In genomic region chr1:90186173-90186572, GRCm38 (mm10) we compare ENCODE assay signal across 21 mouse cellular contexts. TPM values are rescaled to one million over a fixed set of nuclear protein-coding genes. Genes with fewer than 3 reads are reported as not detected.
A peak's percentile ranks its signal among the peaks of the same experiment; 100 is the strongest.
DNase-seq lines count a peak whose midpoint lies in the region; TF ChIP-seq lines count a peak whose summit lies in the region.
"Had no signal": no experiment of that assay in that cellular context is flagged by ENCODE, and none has a peak within 500 bp of the region (broad histone marks: within the 10 kb centered on the region; RNA-seq: fewer than 3 reads in every experiment).

No protein-coding gene starts in this region.

- H3K36me3 ChIP-seq in myocyte (ENCODE audit: control insufficient read depth, insufficient read depth), result no peaks in the 10 kb centered on the region
- H3K36me3 ChIP-seq: heart, embryonic 13.5 days; hindbrain, embryonic 13.5 days had no signal

- no peaks in the 10 kb centered on the region for H3K27me3 ChIP-seq in myocyte (ENCODE audit: control insufficient read depth, insufficient read depth, insufficient read length)
- H3K27me3 ChIP-seq: forebrain, embryonic 13.5 days; Patski had no signal

- TF ChIP-seq POLR2A in myocyte (IDR thresholded peaks at IDR 0.05; ENCODE audit: insufficient read length, low read depth), result no peak

- no peak overlapping the region for H3ac ChIP-seq in myocyte (ENCODE audit: control insufficient read depth, insufficient read length)

- H3K79me2 ChIP-seq in myocyte (ENCODE audit: control insufficient read depth, insufficient read depth), result no peaks in the 10 kb centered on the region

- H3K4me2 ChIP-seq in myocyte (ENCODE audit: low read depth), result peak overlapping the region; percentile 49
- H3K4me2 ChIP-seq: forebrain, embryonic 13.5 days; heart, embryonic 13.5 days; hindbrain, embryonic 13.5 days had no signal

- no peak overlapping the region for H3K4me3 ChIP-seq in myocyte
- H3K4me3 ChIP-seq: forebrain, embryonic 13.5 days; gastrocnemius, adult 2 months; heart, embryonic 13.5 days; hindbrain, embryonic 13.5 days had no signal

- intact Hi-C loops in heart, postnatal 10 days (cut with DNase I), result no loop called here
- intact Hi-C loops in heart, postnatal 25 days (cut with DNase I), result no loop called here

- peak; percentile 8 to 25 for DNase-seq in heart, postnatal 10 days
- DNase-seq in heart, postnatal 25 days (ENCODE audit: low spot score), result no peak
- DNase-seq in urinary bladder, postnatal 14 days (ENCODE audit: low spot score), result peak; percentile 50
- DNase-seq in urinary bladder, adult 18-20 months (ENCODE audit: low spot score in 2 of 2), result no peak
- no peak for DNase-seq in gastrocnemius, postnatal 10 days
- DNase-seq: adrenal gland, postnatal 14 days; cerebellum, adult 11-12 months; cerebellum, adult 9-10 months; cerebellum, postnatal 25 days; gastrocnemius, adult 2 months; gastrocnemius, postnatal 36 days had no signal

TF ChIP-seq in myocyte, 11 proteins besides CTCF, POLR2A, EP300 and RAD21:
- TF ChIP-seq USF1 (IDR thresholded peaks at IDR 0.05; ENCODE audit: low read depth), result no peak
- TF ChIP-seq E2F4 (IDR thresholded peaks at IDR 0.05; ENCODE audit: insufficient read depth), result no peak
- no peak for TF ChIP-seq CEBPB (IDR thresholded peaks at IDR 0.05; ENCODE audit: insufficient read depth, poor library complexity, severe bottlenecking)
- no peak for TF ChIP-seq MYOD1 (IDR thresholded peaks at IDR 0.05; ENCODE audit: control insufficient read depth in 1 of 3, insufficient read length in 2 of 3, low read depth in 2 of 3)
- no peak for TF ChIP-seq POLR2AphosphoS2 (IDR thresholded peaks at IDR 0.05; ENCODE audit: insufficient read length, low read depth)
- TF ChIP-seq REST (IDR thresholded peaks at IDR 0.05; ENCODE audit: insufficient read depth, insufficient read length), result no peak
- TF ChIP-seq TCF12 (IDR thresholded peaks at IDR 0.05; ENCODE audit: insufficient read depth, poor library complexity, severe bottlenecking), result no peak
- no peak for TF ChIP-seq MYOG (IDR thresholded peaks at IDR 0.05; ENCODE audit: control insufficient read depth in 1 of 3, insufficient read depth in 1 of 3, insufficient read length in 2 of 3, low read depth in 2 of 3)
- no peak for TF ChIP-seq TCF3 (IDR thresholded peaks at IDR 0.05; ENCODE audit: insufficient read length, low read depth)

RNA-seq across cellular contexts. Expression of gene Ackr3, which starts 17.6 kb away (rescaled TPM):
- 10 to 100 TPM; 45.4 to 48.9 TPM for total RNA-seq in heart, postnatal 10 days (2021)
- 10 to 100 TPM; 64.4 to 75.8 TPM for total RNA-seq in heart, postnatal 25 days (2021)
- 10.8 TPM for polyA plus RNA-seq in myocyte (2012; fragmentation: generic; extraction: Trizol)
- 10 to 100 TPM; 16.6 to 16.7 TPM for total RNA-seq in gastrocnemius, postnatal 10 days (2021)

RNA-seq across cellular contexts. Expression of gene Iqca, which starts 33.0 kb away (rescaled TPM):
- not detected for total RNA-seq in heart, postnatal 10 days (2021)
- total RNA-seq in heart, postnatal 25 days (2021), result not detected
- polyA plus RNA-seq in myocyte (2012; fragmentation: generic; extraction: Trizol), result 0.02 TPM
- not detected for total RNA-seq in gastrocnemius, postnatal 10 days (2021)
- total RNA-seq: adrenal gland, adult 18-20 months; adrenal gland, postnatal 14 days; gastrocnemius, adult 2 months; gastrocnemius, postnatal 36 days; hematopoietic stem cell, adult 5-6 weeks had no signal
- polyA plus RNA-seq: activated CD4-positive, CD25-positive, alpha-beta regulatory T cell, adult 4 months; C2C12; heart, postnatal 0 days had no signal

Comparison
In these comparisons a context has a peak if more than half of its experiments do, and no peak if none do; other contexts are left out.
1. DNase-seq: peak in heart, postnatal 10 days (2 of 2) and urinary bladder, postnatal 14 days (single experiment); none in heart, postnatal 25 days (single experiment), urinary bladder, adult 18-20 months (0 of 2) and gastrocnemius, postnatal 10 days (single experiment).